Mouse (Mus musculus): ENCODE results near the gene Il11ra1.

DNA sequence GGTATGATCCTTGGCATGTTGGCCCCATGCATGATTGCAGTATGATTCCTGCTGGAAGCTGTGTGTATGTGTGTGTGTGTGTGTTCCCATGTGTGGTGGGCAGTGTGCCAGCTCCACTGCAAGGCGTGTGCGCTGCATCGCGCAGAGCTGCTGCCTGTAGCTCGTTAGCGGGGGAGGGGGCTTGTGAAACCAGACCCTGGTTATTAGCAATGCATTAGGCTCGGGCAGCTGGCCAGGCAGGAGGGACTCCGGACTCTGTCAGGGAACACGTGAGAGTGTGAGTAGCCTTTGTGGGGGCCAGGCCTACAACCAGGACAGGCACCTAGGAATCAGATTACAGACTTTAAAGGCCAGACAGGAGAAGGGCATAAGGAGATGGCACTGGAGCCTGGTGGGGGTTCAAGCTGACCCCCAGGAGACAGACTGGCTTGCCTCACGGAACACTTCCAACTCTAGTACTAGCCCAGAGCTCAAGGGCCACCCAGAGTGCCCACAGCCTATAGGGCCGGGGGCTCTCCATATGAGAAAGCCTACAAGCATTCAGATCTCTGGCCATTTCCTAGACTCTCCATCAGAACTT, 38.8 kb upstream of the Il11ra1 start:
- no peak for TF ChIP-seq POLR2A (IDR thresholded peaks at IDR 0.05; ENCODE audit: low read depth, low read length)
- TF ChIP-seq CTCF (IDR thresholded peaks at IDR 0.05; ENCODE audit: extremely low read depth, insufficient read length, insufficient replicate concordance, low read depth, low read length), result no peak
